Mouse (Mus musculus): ENCODE measurements around the gene Cebpb.

- no peak for TF ChIP-seq CTCF (conservative IDR thresholded peaks at IDR 0.05; ENCODE audit: low read length)
- TF ChIP-seq POU5F1 (IDR thresholded peaks at IDR 0.05; ENCODE audit: borderline replicate concordance, low read length), result no peak
These were observed 6.2 kb downstream of the Cebpb start for GRCm38 (mm10) chr2:167694963-167695362.
